Mouse (Mus musculus): Measurements from ENCODE around the gene Scrn2.

DNA sequence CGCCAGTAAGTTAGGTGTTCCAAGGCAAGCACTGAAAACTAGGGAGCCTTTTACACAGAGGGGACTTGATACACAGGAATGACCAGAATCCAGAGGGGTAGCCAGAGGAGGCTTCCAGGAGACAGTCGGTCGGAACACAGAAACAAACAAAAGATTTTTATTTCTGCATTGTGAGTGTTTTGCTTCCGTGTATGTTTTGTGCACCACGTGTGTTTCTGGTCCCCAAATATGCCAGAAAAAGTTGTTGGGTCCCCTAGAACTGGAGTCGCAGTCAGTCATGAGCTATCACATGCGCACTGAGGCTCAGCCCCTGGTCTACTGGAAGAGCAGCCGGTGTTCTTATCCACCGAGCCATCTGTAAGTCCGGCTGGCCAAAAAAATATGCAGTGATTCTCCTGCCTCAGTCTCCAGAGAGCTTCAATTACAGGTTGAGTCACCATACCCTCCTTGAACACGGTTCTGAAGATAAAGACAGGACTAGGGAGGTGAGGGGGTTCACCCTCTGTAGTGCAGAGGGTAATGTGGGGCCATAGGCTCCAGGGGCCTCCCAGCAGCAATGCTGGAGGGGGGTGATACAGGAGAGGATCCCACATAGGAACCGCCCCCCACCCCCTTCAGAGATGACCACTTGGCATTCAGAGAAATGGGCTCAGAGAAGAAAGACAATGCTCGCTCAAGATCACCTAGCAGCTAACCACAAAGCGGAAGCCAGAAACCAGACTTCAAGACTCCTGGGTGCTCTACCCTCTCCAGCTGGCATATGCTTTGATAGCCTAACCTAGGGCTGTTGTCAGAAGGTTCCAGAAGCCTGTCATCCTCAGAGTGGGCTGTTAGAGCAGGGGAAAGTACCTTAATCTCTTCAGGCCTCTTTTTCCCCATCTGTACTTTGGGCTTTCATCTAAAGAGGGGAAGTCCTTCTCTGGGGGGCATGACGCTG, 33.6 kb upstream of the Scrn2 start:
- TF ChIP-seq CTCF (conservative IDR thresholded peaks at IDR 0.05; ENCODE audit: low read length) (no peak), POU5F1 (IDR thresholded peaks at IDR 0.05; ENCODE audit: borderline replicate concordance, low read length) (no peak), NANOG (IDR thresholded peaks at IDR 0.05; ENCODE audit: borderline replicate concordance, low read length) (no peak)
